Mouse (Mus musculus) thymus, adult 2 months (tissue): ENCODE measurements around the gene Apol7b.

Experiments used
- CTCF ChIP-seq: fragments of 200-500 bp; IDR thresholded peaks from 2 replicates; pipeline ENCODE4 v1.5.1; 2012; ENCODE audit warnings: mild to moderate bottlenecking, control low read depth, low read length, moderate library complexity, borderline replicate concordance; ENCODE audit not compliant: control insufficient read depth, poor library complexity, insufficient read depth; ENCODE audit errors: extremely low read depth
- POLR2A ChIP-seq: fragments of 200-500 bp; IDR thresholded peaks from 2 replicates; pipeline ENCODE4 v1.6.1; 2012; ENCODE audit warnings: mild to moderate bottlenecking, low read length, control low read depth, moderate library complexity; ENCODE audit not compliant: control insufficient read depth, poor library complexity, insufficient read depth; ENCODE audit errors: extremely low read depth

- TF ChIP-seq POLR2A (no peak), CTCF (no peak)
Observed at GRCm38 (mm10) chr15:77382271-77382850, 64.9 kb downstream of the Apol7b start.
